Mouse (Mus musculus) spleen, postnatal 4 days (tissue): Measurements from ENCODE around the gene Fam110a.
"Not testable (repeated sequence)": the region's sequence is repeated elsewhere in the genome, so short reads cannot be mapped to it uniquely, and the experiment has no call there.

Experiments used
- DNase-seq, 2 experiments: peaks; one replicate each; pipeline ENCODE4 v3.0.0; 2022; ENCODE audit warnings: low spot score in 2 of 2

Fam110a gene

DNA sequence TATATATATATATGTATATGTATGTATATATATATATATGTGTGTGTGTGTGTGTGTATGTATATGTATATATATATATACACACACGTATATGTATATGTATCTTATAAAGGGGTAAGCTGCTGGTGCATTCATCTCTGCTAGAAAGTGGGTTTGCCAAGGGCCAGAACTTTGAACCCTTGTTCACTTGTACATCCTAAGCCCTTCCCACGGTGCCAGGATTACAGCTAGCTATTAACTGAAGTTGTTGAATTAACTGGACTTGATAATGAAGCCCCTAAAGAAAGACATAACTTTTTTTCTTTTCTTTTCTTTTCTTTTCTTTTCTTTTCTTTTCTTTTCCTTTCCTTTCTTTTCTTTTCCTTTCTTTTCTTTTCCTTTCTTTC is 17.2 kb upstream of the Fam110a start:
- not testable (repeated sequence) for DNase-seq

- peak; percentile 87 to 97 for DNase-seq
Measured at GRCm38 (mm10) chr2:151996229-151997189, 16.5 kb upstream of the Fam110a start, which contains the start of gene Slc52a3. Gene Slc52a3, plus strand, starts transcription at chr2:151996511.

DNA sequence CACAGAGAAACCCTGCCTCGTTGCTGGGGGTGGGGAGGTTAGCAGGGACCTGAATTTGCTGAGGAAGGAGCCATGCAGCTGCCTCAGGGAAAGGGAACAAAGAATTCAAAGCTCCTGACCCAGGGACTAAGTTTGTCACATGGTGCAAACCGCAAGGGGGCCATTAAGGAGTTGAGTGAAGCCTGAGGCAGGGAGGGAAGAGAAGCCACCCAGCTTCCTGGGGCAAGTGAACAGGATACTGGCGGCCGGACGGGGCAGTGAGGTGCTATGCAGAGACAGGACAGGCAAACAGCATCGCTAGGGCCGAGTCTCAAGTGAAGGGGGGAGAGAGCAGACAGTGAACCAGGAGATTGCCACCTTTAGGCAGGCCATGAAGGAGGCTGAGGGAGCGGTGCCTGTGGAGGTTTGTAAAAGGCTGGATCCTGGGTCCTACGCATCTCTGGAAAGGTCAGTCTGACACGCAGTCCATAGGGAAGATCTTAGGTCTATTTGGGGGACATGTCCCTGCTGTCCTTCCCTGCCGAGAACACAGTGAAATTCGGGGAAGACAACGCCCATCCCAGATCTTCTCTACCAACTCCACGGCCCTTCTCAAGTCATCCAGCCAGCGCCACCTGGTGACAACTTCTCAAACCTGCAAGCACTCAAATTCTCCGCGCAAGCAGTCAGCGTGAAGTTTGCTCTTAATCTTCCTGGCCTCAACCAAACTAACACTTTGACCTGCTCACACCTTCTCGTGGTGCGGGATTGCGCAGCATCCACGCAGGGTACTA is 14.5 kb upstream of the Fam110a start:
- DNase-seq: peak; percentile 69 to 88

- no peak for DNase-seq
Measured at GRCm38 (mm10) chr2:151991446-151991845, 11.4 kb upstream of the Fam110a start.

DNA sequence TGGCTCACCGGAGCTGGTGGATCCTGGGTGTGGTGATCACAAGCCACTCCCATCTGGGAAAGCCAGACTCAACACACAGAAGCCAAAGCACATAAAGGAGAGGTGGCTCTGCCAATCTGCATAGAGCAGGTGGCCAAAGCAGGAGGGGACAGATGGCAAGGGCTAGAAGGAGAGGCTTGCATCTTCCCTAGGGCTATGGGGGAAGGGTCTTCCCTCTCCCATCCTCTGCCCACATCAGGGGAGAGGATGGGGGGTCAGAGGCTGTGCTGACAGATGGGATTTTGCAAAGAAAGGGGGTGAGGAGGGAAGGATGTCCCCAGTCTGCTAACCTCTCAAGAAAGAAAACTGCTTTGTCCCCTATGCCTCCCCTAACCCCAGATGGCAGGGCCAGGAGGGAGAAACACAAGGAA is 11.0 kb upstream of the Fam110a start:
- no peak for DNase-seq

DNA sequence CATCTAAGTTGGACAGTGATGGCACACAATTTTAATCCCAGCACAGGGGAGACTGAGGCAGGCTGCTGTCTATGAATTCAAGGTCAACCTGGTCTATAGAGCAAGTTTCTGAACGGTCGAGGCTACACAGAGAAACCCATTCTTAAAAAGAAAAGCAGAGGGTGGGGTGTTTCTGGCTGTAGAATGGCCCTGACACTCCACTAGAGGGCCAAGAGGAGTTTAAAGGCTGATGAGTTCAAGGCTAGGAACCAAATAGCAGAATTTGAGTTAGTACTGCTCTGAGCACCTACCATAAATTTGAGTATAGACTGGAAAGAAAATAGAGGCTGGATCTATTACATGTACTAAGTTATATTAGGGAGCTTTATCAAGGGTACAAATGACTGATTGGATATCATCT is 9.0 kb upstream of the Fam110a start:
- no peak for DNase-seq

DNA sequence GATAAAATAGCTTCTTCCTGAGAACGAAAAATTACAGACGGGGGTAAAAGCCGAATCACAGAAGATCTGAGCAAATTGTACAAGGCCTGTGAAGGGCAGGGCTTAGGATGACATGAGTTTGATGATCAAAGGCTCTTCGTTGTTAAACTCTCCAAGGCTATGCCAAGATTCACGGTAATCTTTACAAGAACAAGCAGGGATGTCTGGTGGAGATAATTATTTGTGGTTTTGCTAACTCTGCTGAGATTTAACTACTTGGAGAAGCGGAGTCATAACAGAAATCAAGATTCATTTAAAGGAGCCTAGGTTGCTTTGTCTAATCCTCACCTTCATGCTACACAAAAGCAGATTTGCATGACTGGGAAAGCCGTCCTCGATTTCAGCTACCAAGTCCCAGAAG is 6.9 kb upstream of the Fam110a start:
- no peak for DNase-seq

DNA sequence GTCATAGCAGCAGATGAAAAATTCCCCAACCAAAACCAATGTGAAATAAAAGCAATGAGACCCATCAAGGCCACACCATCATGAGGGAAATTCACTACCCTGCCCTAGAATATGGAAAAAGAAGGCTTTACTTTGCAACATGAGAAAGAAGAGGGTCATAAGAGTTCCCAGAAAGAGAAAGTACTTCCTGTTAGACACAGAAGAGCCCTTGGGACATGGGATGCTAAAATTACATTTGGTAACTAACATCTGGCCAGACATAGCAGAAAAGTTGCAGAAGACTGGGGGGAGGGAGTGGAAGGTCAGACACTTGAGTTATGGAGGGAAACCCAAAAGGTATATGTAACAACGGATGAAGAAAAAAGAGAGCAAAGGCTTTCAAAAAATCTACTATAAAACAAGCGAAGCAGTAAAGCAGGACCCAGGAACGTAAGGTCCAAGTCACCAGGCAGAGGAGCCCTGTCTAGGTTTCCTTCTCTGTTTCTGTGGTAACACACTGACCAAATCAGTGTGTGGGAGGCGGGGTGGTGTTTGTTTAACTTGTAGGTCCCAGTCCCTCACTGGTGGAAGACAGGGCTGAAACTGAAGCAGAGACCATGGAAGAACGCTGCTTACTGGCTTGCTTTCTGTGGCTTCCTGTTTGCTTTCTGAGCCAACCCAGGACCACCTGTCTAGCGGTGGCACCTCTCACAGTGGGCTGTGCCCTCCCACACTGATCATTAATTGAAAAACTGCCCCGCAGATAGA is 5.6 kb upstream of the Fam110a start:
- no peak for DNase-seq

GRCm38 (mm10) chr2:151984019-151984418 is 4.0 kb upstream of the Fam110a start:
- DNase-seq: no peak

- DNase-seq: no peak
Measured at GRCm38 (mm10) chr2:151982476-151982875, 2.5 kb upstream of the Fam110a start.

DNA sequence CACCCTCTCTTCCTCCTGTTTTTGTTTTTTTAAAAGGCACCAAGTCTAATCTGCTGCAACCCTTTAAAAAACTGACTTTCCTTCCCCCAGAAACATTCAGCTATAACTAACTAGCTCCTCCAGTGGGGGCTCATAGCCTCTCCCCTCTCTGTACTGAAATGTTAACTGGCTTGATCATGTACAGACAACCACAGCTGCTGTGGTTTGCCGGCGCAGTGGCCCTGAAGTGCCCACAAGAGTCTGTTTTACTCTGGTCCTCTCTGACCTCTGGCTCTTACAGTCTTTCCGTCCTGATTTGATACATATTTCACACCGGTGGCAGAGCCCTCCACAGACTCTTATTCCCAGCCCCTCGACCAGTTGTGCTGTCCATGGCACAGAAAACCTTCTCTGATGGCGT is 1.2 kb upstream of the Fam110a start:
- DNase-seq: no peak

DNA sequence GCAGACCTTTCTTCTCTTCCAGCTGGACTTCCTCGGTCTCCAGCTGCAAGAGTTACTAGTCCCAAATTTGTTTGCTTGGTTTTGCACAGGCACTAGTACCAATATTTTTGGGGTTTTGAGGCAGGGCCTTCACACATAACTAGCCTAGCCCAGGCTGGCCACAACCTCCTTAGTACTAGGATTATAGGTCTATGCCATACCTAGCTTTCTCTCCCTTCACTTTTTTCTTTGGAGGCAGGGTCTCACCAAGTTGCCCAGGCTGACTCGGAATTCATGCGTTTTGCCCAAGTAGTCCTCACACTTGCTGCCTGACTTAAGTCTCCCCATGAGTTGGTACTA is 305 bp upstream of the Fam110a start:
- DNase-seq: no peak

DNA sequence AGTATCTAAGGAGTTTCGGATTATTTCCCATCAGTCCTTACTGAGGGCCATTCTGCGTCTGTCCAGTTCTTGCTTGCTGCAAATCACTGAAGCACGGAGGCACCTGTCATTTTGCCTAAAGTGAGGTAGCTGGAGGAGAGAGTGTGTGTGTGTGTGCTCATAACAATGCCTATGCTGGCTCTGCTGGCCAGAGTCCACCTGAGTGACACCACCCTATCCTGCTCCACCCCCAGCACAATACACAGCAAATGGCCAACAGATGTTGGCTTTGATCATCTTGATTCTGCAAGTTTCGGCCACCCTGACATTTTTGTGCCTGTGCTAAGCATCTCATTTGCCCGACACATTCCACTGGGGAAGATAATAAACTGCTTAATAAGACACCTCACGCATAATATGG is 1.5 kb downstream of the Fam110a start:
- no peak for DNase-seq

GRCm38 (mm10) chr2:151977689-151978440 is 2.2 kb downstream of the Fam110a start:
- no peak for DNase-seq

- no peak for DNase-seq
Measured at GRCm38 (mm10) chr2:151976067-151976466, 4.0 kb downstream of the Fam110a start.

DNA sequence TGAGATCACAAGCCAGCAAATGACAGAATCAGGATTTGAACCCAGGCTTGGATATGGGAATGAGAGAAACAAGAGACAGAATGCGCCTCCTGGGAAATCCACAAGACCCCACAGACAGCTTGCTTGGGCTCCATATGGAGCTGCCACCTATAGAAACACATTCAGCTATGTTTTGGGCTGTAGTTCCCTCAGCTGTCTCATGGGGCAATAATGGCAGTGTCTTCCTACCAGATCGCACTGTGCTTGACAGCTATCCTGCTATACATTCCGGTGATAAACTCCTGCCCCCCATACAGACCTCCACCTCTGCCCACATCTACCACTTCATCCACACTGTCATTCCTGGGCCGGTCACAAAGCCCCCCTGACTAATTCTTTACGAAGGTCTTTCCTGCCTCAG is 4.7 kb downstream of the Fam110a start:
- DNase-seq: no peak

DNA sequence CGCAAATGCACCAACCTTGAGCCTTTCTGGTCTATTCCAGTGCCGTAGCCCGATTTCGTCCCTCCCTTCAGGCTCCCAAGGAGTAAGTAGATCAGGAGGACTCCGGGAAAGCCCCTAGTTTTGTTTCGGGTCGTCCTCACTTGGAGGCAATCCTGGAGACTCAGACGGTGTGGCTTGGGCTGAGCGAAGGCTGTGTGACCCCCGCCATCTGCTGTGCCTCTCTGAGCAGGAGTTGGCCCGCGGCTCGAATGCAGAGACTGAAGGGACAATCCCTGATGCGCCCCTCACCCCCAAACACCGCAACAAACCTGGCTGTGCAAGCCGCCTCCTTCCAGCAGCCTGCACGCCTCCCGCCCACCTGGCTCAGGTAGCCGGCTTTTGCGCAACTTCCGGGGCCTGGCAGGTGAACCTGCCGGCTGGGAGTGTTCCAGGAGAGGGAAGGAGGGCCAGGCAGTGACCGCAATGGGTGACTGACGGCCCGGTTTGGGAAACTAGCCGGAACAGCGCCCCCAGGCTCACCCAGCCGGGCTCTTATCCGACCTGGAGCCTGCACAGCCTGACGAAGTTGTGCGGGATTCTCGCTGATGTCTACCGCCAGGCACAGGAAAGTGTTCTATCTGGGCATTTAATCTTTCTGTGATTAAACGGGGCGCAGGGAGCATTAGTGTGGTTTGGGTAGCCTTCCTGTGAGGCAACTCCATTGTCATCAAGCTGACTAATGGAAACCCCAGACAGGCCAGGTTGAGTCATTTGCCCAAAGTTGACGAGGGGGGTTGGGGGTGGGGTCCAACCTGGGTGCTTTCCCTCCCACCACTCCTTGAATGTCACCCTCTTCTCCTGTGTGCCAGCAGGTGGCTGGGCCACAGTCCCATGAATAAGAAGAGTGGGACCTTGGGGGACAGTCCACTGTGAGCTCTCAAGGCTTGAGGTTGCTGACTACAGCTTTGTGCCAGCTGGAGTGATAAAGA is 6.1 kb downstream of the Fam110a start:
- DNase-seq: no peak

DNA sequence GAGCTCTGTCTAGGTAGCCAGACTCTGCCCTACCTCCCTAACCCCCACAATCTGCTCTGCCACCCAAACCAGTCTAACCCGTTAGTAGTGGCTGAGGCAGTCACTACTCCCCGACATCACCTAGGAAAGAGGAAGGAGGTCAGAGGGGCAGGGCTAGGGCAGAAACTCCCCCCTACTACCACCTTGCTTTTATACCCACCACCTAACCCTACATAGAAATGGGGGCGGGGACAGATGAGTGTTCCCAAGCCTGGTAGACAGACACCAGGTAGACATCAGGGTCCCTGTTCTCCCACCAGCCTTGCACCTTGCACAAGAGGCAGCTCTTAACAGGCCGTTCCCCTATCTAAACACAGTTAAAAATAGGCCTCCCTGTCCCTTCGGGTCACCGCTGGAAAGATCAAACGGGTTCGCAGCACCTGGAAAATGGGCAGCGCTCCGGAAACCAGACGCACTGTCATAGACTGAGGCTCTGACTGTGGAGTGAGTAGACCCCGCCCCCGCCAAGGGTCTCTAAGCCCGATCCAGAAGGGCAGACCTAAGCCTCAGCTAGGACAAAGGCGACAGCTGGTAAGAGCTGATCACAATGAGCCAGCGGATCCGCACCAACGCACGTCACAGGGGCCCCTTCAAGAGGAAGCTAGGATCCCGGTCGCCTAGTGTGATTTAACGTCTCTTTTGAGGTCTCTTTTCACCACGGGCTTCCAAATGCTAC is 7.0 kb downstream of the Fam110a start:
- DNase-seq: peak; percentile 34 to 72

GRCm38 (mm10) chr2:151971748-151972147 is 8.3 kb downstream of the Fam110a start:
- no peak for DNase-seq
